Mouse (Mus musculus): Measurements from ENCODE around the gene Supt3.

Gene Supt3

GRCm38 (mm10) chr17:45123856-45124255, 346.9 kb downstream of the Supt3 start:
- DNase-seq (ENCODE audit: low read depth, low spot score), result no peak

- no peak for DNase-seq (ENCODE audit: low read depth, low spot score)
Observed at GRCm38 (mm10) chr17:45128611-45129010, 351.7 kb downstream of the Supt3 start.

DNA sequence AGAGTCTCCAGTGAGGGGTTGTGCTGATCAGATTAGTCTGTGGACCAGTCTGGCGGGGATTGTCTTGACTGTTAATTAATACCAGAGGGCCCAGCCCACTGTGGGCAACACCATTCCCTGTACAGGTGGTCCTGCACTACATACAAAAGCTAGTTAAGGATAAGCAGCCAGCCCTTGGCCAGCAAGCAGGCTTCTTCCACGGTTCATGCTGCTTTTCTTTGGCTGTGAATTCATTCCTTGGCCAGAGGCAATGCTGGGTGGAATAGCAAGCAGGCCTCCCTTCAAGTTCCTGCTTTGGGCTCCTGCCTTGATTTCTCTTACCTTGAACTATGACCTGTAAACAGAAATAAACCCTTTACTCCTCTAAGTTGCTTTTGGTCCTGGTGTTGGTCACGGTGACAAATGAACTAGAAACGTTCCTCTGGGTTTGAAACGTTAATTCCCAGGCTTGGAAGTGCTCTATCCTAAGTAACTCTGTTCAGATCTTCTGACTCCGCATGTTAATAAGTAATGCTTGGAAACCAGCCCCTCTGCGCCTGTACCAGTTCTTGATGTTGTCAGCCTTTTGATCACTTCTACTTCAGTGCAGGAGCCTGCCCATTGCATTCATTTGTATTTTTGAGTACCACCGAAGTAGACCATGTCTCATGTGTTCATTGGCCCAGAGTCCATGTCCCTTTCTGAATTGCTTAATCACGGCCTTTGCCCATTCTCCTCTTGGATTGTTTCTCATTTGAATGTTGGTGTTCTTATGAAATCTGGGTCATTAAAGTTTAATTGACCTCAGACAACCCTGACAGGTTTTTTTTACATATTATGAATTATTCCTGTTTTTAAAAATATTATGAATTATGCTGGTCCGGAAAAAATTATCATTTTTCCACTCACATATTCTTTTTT, 356.8 kb downstream of the Supt3 start:
- DNase-seq (ENCODE audit: low read depth, low spot score), result no peak

- DNase-seq (ENCODE audit: low read depth, low spot score), result no peak
Observed at GRCm38 (mm10) chr17:45136491-45136890, 359.5 kb downstream of the Supt3 start.

DNA sequence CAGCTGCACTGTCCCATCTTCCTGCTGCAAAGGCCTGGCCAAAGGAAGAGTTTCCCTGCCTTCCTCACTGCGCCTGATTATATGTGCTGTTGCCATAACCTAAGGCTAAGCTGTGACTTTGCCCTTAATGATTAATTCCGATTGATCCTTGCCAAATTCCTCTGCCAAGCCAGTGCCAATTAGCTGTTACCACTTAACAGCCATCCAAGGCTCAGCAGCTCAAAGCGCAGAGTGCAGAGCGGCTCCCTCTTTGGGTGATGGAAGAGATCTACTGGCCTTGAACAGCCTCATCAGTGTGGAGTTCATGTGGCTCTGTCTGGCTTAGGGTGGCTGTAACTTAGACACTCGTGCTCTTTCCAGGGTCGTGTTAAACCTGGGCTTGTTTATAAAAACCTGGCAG, 366.1 kb downstream of the Supt3 start:
- DNase-seq (ENCODE audit: low read depth, low spot score), result no peak

GRCm38 (mm10) chr17:45144656-45145055, 367.7 kb downstream of the Supt3 start:
- DNase-seq (ENCODE audit: low read depth, low spot score), result no peak

- no peak for DNase-seq (ENCODE audit: low read depth, low spot score)
Observed at GRCm38 (mm10) chr17:45151312-45151929, 374.5 kb downstream of the Supt3 start.

DNA sequence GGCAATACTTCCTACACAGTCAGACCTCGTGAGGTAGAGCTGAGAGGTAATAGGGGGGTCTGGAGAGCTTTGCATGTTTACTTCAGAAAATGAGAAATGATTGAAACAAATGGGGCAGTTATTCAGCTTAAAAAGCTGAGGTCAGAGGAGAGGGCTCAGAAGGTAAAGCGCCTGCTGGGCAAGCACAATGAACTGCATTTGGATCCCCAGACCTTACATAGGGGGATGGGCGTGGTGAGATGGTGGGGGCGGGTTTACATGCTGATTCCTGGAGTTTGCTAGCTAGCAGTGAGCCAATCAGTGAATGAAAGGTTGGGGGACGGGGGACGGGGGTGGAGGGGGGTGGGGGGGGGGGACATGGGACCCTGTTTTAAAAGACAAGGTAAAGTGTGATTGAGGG, 376.8 kb downstream of the Supt3 start:
- no peak for DNase-seq (ENCODE audit: low read depth, low spot score)

- DNase-seq (ENCODE audit: low read depth, low spot score), result no peak
Observed at GRCm38 (mm10) chr17:45158171-45158691, 381.3 kb downstream of the Supt3 start.

DNA sequence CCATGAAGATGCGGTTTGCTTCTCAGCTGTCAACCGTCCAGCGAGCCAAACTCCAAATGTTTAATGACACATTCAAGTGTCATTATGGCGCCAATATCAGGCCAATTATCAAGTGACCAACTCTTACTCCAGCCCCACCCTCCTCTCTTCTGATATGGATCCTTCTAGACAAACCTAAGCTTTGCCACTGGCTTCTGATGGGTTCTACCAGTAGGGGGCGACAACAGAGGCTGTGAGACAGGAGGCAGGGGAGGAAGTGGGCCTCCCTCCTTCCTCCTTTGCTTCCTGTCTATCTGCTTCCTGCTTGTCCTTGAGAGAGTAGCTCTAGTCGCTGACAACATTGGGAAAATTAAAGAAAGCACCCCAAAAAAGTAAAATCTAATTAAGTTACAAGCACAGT, 383.7 kb downstream of the Supt3 start:
- DNase-seq (ENCODE audit: low read depth, low spot score), result peak; percentile 8

- no peak for DNase-seq (ENCODE audit: low read depth, low spot score)
Observed at GRCm38 (mm10) chr17:45165741-45166140, 388.8 kb downstream of the Supt3 start.

Data from CD4-positive helper T cell, adult 2 months (primary cell).